Mouse (Mus musculus): Measurements from ENCODE around the gene Fxyd6. TPM values are rescaled to one million over a fixed set of nuclear protein-coding genes. Genes with fewer than 3 reads are reported as not detected.

Fxyd6 gene
- total and polyA plus RNA-seq, 3 experiments = 0.08 TPM; not detected in 2

DNA sequence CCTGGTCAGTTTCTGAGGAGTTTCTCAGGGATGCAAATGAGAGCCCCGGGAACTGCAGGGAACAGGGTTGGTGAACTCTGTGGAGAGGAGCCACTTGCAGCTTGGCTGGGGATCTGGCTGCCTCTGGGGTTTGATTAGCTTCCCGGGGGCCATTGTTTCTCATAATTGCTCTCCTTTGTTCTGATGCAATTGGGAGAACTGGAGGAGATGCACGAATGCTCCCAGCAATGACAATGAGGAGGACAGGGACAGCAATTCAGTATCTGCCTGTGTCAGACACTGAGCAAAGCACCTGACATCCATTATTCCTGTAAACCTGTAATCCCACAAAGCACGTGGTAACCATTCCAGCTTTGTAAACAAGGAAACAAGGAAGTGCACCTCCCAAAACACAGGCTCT lies 20.8 kb upstream of the Fxyd6 start:
- H3K79me2 ChIP-seq (replicated peaks; ENCODE audit: control insufficient read depth, extremely low read depth, insufficient read depth, poor library complexity, severe bottlenecking) = no peaks in the 10 kb centered on the region
- H3K4me2 ChIP-seq (ENCODE audit: insufficient read depth, low read depth, poor library complexity, severe bottlenecking) = no peak overlapping the region
- no peaks in the 10 kb centered on the region for H3K36me3 ChIP-seq (replicated peaks in 1 of 2; ENCODE audit: control insufficient read depth in 1 of 2, insufficient read depth in 1 of 2, low read length in 1 of 2)
- no peaks in the 10 kb centered on the region for H3K9me3 ChIP-seq (replicated peaks; ENCODE audit: low read length)
- DNase-seq (ENCODE audit: extremely low read depth) = no peak
- peaks cover 17% of the 10 kb centered on the region for H3K27me3 ChIP-seq (replicated peaks)
- TF ChIP-seq UBTF (IDR thresholded peaks at IDR 0.05; ENCODE audit: low read depth, low read length) (no peak), RCOR1 (conservative IDR thresholded peaks at IDR 0.05; ENCODE audit: low read depth, low read length) (no peak), MAX (IDR thresholded peaks at IDR 0.05; ENCODE audit: low read length) (no peak), CHD1 (IDR thresholded peaks at IDR 0.05; ENCODE audit: low read depth, low read length) (no peak), POLR2A (IDR thresholded peaks at IDR 0.05; ENCODE audit: low read depth, low read length) (no peak), POLR2AphosphoS2 (IDR thresholded peaks at IDR 0.05; ENCODE audit: low read depth, low read length) (no peak), NRF1 (IDR thresholded peaks at IDR 0.05; ENCODE audit: low read depth, low read length) (no peak), EP300 (IDR thresholded peaks at IDR 0.05; ENCODE audit: low read length) (no peak), JUN (IDR thresholded peaks at IDR 0.05; ENCODE audit: insufficient read depth, low read depth, low read length) (no peak), USF2 (conservative IDR thresholded peaks at IDR 0.05; ENCODE audit: low read depth, low read length) (no peak), MAFK (IDR thresholded peaks at IDR 0.05; ENCODE audit: insufficient replicate concordance, low read length) (no peak), KAT2A (IDR thresholded peaks at IDR 0.05; ENCODE audit: insufficient replicate concordance, low read length) (no peak), HCFC1 (IDR thresholded peaks at IDR 0.05; ENCODE audit: low read depth, low read length) (no peak), NELFE (IDR thresholded peaks at IDR 0.05; ENCODE audit: low read depth, low read length) (no peak), ZNF384 (IDR thresholded peaks at IDR 0.05; ENCODE audit: low read depth, low read length) (no peak), JUND (conservative IDR thresholded peaks at IDR 0.05; ENCODE audit: low read depth, low read length) (no peak), SMC3 (IDR thresholded peaks at IDR 0.05; ENCODE audit: low read depth, low read length) (no peak)
- H3K27ac ChIP-seq (ENCODE audit: insufficient read depth, low read depth) = no peak overlapping the region
- no peak overlapping the region for H3K9ac ChIP-seq (ENCODE audit: insufficient read depth, low read depth)
- dilution Hi-C loops (cut with MboI; ENCODE audit: extremely low pct_ligation_motif_present, extremely low pct_unique_long_range_greater_than_20kb, low sequenced_read_pairs) (no loop called here), in situ Hi-C loops (cut with MboI; ENCODE audit: low pct_ligation_motif_present, low pct_unique_long_range_greater_than_20kb, low sequenced_read_pairs) (no loop called here)
- H3K4me1 ChIP-seq (ENCODE audit: control insufficient read depth in 1 of 2, insufficient read depth in 2 of 2) = no peaks in the 10 kb centered on the region
- no peak overlapping the region for H3K4me3 ChIP-seq (replicated peaks in 1 of 3; ENCODE audit: low read depth in 2 of 3, low read length in 2 of 3, poor library complexity in 1 of 3)

DNA sequence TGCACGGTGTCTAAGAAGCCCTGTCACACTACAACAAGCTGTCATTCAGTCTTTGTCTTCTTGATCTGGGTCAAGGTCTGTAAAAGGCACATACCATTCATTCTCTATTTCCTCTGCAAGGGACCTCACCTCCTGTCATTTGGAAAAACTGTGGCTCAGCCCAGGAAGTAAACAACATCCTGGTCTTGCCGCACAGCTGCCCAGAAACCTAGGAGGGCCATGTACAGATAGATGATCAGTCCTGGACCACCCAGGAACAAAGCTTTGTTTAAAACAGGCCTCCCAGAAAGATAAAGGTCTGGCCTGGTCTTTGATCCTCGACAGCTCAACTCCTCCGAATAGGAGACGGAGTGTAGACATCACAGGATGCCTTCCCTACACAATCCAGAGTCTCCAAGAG lies 20.1 kb upstream of the Fxyd6 start:
- H3K27me3 ChIP-seq (replicated peaks) = peaks cover 17% of the 10 kb centered on the region
- dilution Hi-C loops (cut with MboI; ENCODE audit: extremely low pct_ligation_motif_present, extremely low pct_unique_long_range_greater_than_20kb, low sequenced_read_pairs) = no loop called here

More for the DNA sequence above, 20.1 kb upstream of the Fxyd6 start:
- no peaks in the 10 kb centered on the region for H3K36me3 ChIP-seq (replicated peaks in 1 of 2; ENCODE audit: control insufficient read depth in 1 of 2, insufficient read depth in 1 of 2, low read length in 1 of 2)
- no peak overlapping the region for H3K4me3 ChIP-seq (replicated peaks in 1 of 3; ENCODE audit: low read depth in 2 of 3, low read length in 2 of 3, poor library complexity in 1 of 3)
- H3K79me2 ChIP-seq (replicated peaks; ENCODE audit: control insufficient read depth, extremely low read depth, insufficient read depth, poor library complexity, severe bottlenecking) = no peaks in the 10 kb centered on the region
- in situ Hi-C loops (cut with MboI; ENCODE audit: low pct_ligation_motif_present, low pct_unique_long_range_greater_than_20kb, low sequenced_read_pairs) = no loop called here
- no peak for DNase-seq (ENCODE audit: extremely low read depth)
- TF ChIP-seq MAZ (IDR thresholded peaks at IDR 0.05; ENCODE audit: low read depth, low read length) (no peak), JUND (conservative IDR thresholded peaks at IDR 0.05; ENCODE audit: low read depth, low read length) (no peak), USF2 (conservative IDR thresholded peaks at IDR 0.05; ENCODE audit: low read depth, low read length) (no peak), MAX (IDR thresholded peaks at IDR 0.05; ENCODE audit: low read length) (no peak), USF1 (IDR thresholded peaks at IDR 0.05; ENCODE audit: low read depth, low read length) (no peak), MYC (IDR thresholded peaks at IDR 0.05; ENCODE audit: low read depth, low read length) (no peak), ZC3H11A (IDR thresholded peaks at IDR 0.05; ENCODE audit: low read depth, low read length) (no peak), POLR2AphosphoS2 (IDR thresholded peaks at IDR 0.05; ENCODE audit: low read depth, low read length) (no peak), HCFC1 (IDR thresholded peaks at IDR 0.05; ENCODE audit: low read depth, low read length) (no peak), ZNF384 (IDR thresholded peaks at IDR 0.05; ENCODE audit: low read depth, low read length) (no peak), RCOR1 (conservative IDR thresholded peaks at IDR 0.05; ENCODE audit: low read depth, low read length) (no peak)
- H3K9ac ChIP-seq (ENCODE audit: insufficient read depth, low read depth) = no peak overlapping the region
- no peak overlapping the region for H3K27ac ChIP-seq (ENCODE audit: insufficient read depth, low read depth)
- H3K9me3 ChIP-seq (replicated peaks; ENCODE audit: low read length) = no peaks in the 10 kb centered on the region
- no peaks in the 10 kb centered on the region for H3K4me1 ChIP-seq (ENCODE audit: control insufficient read depth in 1 of 2, insufficient read depth in 2 of 2)
- no peak overlapping the region for H3K4me2 ChIP-seq (ENCODE audit: insufficient read depth, low read depth, poor library complexity, severe bottlenecking)

Measured in CH12.LX (cell line).